Mouse (Mus musculus) stomach, embryonic 16.5 days (tissue): ENCODE results near the gene Mob4. TPM values are rescaled to one million over a fixed set of nuclear protein-coding genes. Genes with fewer than 3 reads are reported as not detected.

Experiments used
- ATAC-seq: fragments of 200-750 bp; cut with Nextera tagmentation; 2 replicates; pipeline ENCODE4 v1.8.0; 2017; ENCODE audit warnings: moderate number of reproducible peaks, moderate TSS enrichment; ENCODE audit not compliant: insufficient read depth, low FRiP score
- H3K27ac ChIP-seq: fragments of 300-500 bp; sonication (generic); 2 replicates; pipeline ENCODE4 v1.5.1; 2014; ENCODE audit warnings: low read length
- H3K27me3 ChIP-seq: fragments of 300-500 bp; sonication (generic); 2 replicates; pipeline ENCODE4 v1.6.1; 2014; ENCODE audit warnings: low read length, control low read depth, mixed read lengths; ENCODE audit not compliant: control insufficient read depth, insufficient read depth
- H3K36me3 ChIP-seq: fragments of 300-500 bp; sonication (generic); 2 replicates; pipeline ENCODE4 v1.6.1; 2014; ENCODE audit warnings: low read length; ENCODE audit not compliant: control insufficient read depth, insufficient read depth
- H3K4me1 ChIP-seq: fragments of 300-500 bp; sonication (generic); 2 replicates; pipeline ENCODE4 v1.6.1; 2014; ENCODE audit warnings: low read length, control low read depth, mixed read lengths; ENCODE audit not compliant: control insufficient read depth, insufficient read depth
- H3K4me2 ChIP-seq: fragments of 300-500 bp; sonication (generic); 2 replicates; pipeline ENCODE4 v1.6.1; 2014; ENCODE audit warnings: low read depth, low read length, mixed read lengths
- H3K4me3 ChIP-seq: fragments of 300-500 bp; sonication (generic); replicated peaks from 2 replicates; pipeline ENCODE4 v1.5.1; 2014; ENCODE audit warnings: mild to moderate bottlenecking, low read length
- H3K9ac ChIP-seq: fragments of 300-500 bp; sonication (generic); 2 replicates; pipeline ENCODE4 v1.6.1; 2014; ENCODE audit warnings: low read length
- H3K9me3 ChIP-seq: fragments of 300-500 bp; sonication (generic); replicated peaks from 2 replicates; pipeline ENCODE4 v1.6.1; 2016; ENCODE audit warnings: low read length, control low read depth; ENCODE audit not compliant: control insufficient read depth
- WGBS: fragments of 180-500 bp; shearing (Covaris S2); extraction: QIAGEN DNeasy Blood & Tissue Kit; methylation state at CpG from one replicate; pipeline ENCODE4 v1.1.7; 2014; 5-methylcytosine and 5-hydroxymethylcytosine counted together
- polyA plus RNA-seq: library from polyadenylated mRNA; unstranded; fragments of >200 nt; fragmentation: Nextera tagmentation; extraction: Ambion mirVana; gene quantifications from 2 replicates; pipeline ENCODE4 v1.2.1, GENCODE M21; 2015

Gene Mob4
- polyA plus RNA-seq, 1 experiment from 2014 or later: 153 TPM

DNA sequence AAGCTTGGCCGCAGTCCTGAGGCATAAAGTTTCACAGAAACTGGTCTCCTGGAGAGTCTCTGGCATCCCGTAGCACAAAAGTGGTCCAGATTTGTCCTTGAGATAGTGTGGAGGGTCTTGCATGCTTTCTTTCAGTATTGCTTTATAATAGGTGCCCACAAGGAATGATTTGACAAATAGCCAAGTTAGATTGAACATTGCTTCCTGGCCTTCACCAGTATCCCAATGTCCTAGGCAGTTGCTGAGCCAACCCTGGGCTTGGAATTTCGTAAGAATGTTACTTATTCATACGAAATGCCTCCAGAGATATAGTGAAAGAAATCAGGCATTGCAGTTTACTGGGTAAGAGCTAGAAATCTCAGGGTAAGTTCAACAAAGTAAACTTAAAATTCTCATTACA is 37.6 kb downstream of the Mob4 start:
- H3K9me3 ChIP-seq: peaks cover 14% of the 10 kb centered on the region; the same call in 1 of the 2 replicates
- H3K36me3 ChIP-seq: no peaks in the 10 kb centered on the region
- no peak overlapping the region for H3K9ac ChIP-seq
- H3K27ac ChIP-seq: no peak overlapping the region
- ATAC-seq: no peak
- no peak overlapping the region for H3K4me3 ChIP-seq
- H3K27me3 ChIP-seq: no peaks in the 10 kb centered on the region
- WGBS: 94% methylated on average over 4 of the region's 4 CpGs
- no peak overlapping the region for H3K4me2 ChIP-seq
- H3K4me1 ChIP-seq: no peaks in the 10 kb centered on the region

DNA sequence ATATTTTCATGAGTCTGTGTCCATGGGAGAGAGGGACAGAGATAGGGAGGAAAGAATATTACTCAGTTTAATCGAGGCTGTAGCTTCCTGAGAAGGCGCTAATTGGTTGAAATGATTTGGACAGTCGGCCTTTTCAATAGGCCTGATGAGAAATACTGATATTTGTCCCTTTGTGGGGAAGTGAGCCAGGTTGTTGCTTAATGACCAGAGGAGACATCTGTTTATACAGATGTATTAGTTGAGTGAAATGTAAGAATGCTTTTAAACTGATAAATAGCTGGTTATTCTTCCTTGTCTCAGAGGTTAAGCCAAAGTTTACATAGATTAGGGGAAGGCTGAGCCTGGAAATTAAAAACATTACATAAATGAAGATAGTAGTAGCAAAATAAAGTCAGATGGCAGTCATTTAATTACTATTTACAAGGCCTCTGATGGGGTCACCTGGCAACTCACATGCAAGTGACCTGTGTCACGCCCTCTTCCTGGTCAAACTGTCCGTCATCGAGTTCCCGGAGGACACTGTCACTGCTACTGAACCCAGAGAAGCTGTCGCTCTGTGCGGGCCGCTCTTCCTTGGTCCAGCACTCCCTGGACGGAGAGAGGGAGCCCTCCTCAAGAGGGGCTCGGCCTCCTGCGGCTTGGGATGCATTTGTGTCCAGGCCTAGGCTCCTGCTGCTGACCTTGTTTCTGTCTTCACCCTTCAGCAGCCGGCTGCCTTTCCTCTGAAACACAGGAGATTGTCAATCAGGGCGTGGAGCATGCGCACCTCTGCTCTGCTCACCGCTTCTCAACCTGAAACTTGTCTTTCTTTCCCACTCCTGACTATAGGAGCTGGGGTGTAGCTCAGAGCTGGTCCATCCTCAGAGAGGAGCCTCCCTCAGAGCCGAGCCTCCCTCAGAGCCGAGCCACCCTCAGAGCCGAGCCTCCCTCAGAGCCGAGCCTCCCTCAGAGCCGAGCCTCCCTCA is 40.6 kb downstream of the Mob4 start:
- 0 out of 2 replicates have a peak overlapping the region, but pooled peaks have one; percentile 21 for H3K4me2 ChIP-seq
- ATAC-seq: no peak
- WGBS: 58% methylated on average over 22 of the region's 22 CpGs
- H3K4me3 ChIP-seq: 0 out of 2 replicates have a peak overlapping the region, but pooled peaks have one; percentile 10
- H3K9me3 ChIP-seq: peaks cover 14% of the 10 kb centered on the region; the same call in 1 of the 2 replicates
- H3K27ac ChIP-seq: peak overlapping the region; percentile 33; the same call in 1 of the 2 replicates
- no peaks in the 10 kb centered on the region for H3K27me3 ChIP-seq
- H3K36me3 ChIP-seq: no peaks in the 10 kb centered on the region
- peak overlapping the region; percentile 56 for H3K9ac ChIP-seq
- H3K4me1 ChIP-seq: no peaks in the 10 kb centered on the region

DNA sequence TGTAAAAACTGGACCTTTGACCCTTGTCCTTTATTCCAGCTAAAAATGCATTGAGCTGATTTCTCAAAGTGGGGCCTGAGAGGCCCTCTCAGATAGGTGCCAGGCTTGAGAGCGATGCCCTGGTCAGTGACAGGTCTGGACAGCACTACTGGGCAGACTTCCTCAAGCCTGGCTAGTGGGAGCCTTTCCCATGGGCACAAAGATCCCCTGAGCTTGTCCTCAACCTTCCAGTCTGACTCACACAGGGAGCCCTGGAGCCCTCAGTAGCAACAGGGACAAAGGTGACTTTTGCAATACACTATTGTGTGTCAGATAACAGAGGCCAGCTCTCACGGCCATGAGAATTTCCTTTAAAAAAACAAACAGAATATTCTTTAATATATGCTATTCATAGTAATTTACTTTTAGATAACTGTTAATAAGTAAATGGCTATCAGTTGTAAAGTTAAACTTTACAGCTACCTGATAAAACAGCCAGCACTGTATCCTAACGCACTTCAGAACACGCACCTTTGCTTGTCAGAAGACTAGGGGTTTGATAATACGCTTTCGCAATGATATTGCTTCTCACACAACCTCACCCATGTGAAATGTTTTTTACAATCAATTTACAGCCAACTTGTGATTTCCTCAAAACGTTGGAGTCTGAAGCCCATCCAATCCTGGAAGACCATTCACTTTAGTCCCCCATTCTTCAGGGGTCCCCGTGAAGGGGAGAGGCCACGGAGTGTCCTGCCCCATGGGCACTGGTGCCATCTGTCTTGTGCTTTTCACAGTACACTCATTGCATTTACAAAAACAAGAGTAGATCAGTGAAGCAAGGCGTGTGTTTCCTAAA is 42.9 kb downstream of the Mob4 start:
- H3K27ac ChIP-seq: peak overlapping the region; percentile 67
- H3K4me1 ChIP-seq: no peaks in the 10 kb centered on the region
- peaks cover 13% of the 10 kb centered on the region; the same call in 1 of the 2 replicates for H3K9me3 ChIP-seq
- WGBS: 56% methylated on average over 10 of the region's 10 CpGs
- H3K36me3 ChIP-seq: no peaks in the 10 kb centered on the region
- no peak overlapping the region for H3K4me2 ChIP-seq
- no peaks in the 10 kb centered on the region for H3K27me3 ChIP-seq
- H3K4me3 ChIP-seq: no peak overlapping the region
- ATAC-seq: peak; percentile 92
- H3K9ac ChIP-seq: no peak overlapping the region

DNA sequence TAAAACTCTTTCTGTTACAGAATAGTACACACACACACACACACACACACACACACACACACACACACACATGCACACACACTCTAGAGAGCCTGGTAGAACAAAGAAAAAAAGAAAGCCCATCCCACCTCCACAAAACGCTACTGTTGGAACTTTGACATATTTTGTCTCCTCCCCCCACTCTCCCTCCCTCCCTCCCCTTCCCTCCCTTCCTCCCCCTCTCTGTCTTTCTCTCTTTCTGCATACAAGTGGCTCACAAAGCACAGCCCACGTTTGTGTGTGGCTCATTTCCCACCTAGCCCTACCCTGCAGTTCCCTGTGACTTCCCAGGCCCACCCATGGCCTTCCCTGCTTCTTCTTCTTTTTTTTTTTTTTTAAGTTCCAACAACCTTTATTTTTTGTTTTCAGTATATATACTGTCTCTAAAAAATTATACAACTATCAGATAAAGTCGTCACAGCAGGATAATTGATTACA is 43.6 kb downstream of the Mob4 start:
- H3K4me1 ChIP-seq: no peaks in the 10 kb centered on the region
- peaks cover 8% of the 10 kb centered on the region; the same call in 1 of the 2 replicates for H3K9me3 ChIP-seq
- WGBS: 14% methylated on average over 3 of the region's 3 CpGs
- no peak overlapping the region for H3K4me3 ChIP-seq
- H3K27me3 ChIP-seq: no peaks in the 10 kb centered on the region
- peak overlapping the region; percentile 67 for H3K27ac ChIP-seq
- no peak overlapping the region for H3K9ac ChIP-seq
- ATAC-seq: peak; percentile 27; the same call in 1 of the 2 replicates
- H3K4me2 ChIP-seq: no peak overlapping the region
- no peaks in the 10 kb centered on the region for H3K36me3 ChIP-seq

- H3K4me2 ChIP-seq: no peak overlapping the region
- ATAC-seq: no peak
- H3K4me1 ChIP-seq: no peaks in the 10 kb centered on the region
- no peaks in the 10 kb centered on the region for H3K27me3 ChIP-seq
- no peak overlapping the region for H3K4me3 ChIP-seq
- 74% methylated on average over 5 of the region's 5 CpGs for WGBS
- peaks cover 10% of the 10 kb centered on the region; the same call in 1 of the 2 replicates for H3K36me3 ChIP-seq
- peaks cover 4% of the 10 kb centered on the region; the same call in 1 of the 2 replicates for H3K9me3 ChIP-seq
- no peak overlapping the region for H3K9ac ChIP-seq
- no peak overlapping the region for H3K27ac ChIP-seq
Measured at GRCm38 (mm10) chr1:55179917-55180566, 49.0 kb downstream of the Mob4 start.

DNA sequence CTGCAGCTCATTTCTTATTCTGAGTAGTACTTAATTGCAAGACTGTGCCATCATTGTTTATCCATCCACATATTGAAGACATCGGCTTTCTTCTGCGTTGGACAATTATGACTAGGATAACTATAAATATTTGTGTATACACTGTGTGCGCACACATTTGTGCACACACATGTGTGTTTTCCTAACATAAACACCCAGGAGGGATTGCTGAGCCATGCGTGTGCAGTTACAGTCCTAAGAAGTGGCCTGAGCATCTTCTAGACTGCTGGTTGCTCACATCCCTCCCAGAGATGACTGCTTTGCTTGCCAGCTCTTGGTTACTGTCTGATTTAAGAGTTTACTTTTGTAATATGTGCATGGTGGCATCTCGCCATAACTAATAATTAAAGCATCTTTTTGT is 51.4 kb downstream of the Mob4 start:
- ATAC-seq: peak; percentile 58; the same call in 1 of the 2 replicates
- peaks cover 10% of the 10 kb centered on the region; the same call in 1 of the 2 replicates for H3K36me3 ChIP-seq
- no peak overlapping the region for H3K27ac ChIP-seq
- H3K27me3 ChIP-seq: no peaks in the 10 kb centered on the region
- peaks cover 4% of the 10 kb centered on the region; the same call in 1 of the 2 replicates for H3K9me3 ChIP-seq
- H3K9ac ChIP-seq: no peak overlapping the region
- 58% methylated on average over 5 of the region's 5 CpGs for WGBS
- no peak overlapping the region for H3K4me2 ChIP-seq
- no peak overlapping the region for H3K4me3 ChIP-seq
- H3K4me1 ChIP-seq: no peaks in the 10 kb centered on the region

GRCm38 (mm10) chr1:55185718-55186117 is 54.7 kb downstream of the Mob4 start:
- Histone ChIP-seq H3K4me2 (no peak overlapping the region), H3K27ac (no peak overlapping the region), H3K36me3 (0 out of 2 replicates have a peak, but pooled peaks cover 5% of the 10 kb centered on the region), H3K27me3 (no peaks in the 10 kb centered on the region), H3K9ac (no peak overlapping the region), H3K4me1 (no peaks in the 10 kb centered on the region), H3K4me3 (no peak overlapping the region), H3K9me3 (no peaks in the 10 kb centered on the region)
- 86% methylated on average over 6 of the region's 6 CpGs for WGBS
- ATAC-seq: no peak

DNA sequence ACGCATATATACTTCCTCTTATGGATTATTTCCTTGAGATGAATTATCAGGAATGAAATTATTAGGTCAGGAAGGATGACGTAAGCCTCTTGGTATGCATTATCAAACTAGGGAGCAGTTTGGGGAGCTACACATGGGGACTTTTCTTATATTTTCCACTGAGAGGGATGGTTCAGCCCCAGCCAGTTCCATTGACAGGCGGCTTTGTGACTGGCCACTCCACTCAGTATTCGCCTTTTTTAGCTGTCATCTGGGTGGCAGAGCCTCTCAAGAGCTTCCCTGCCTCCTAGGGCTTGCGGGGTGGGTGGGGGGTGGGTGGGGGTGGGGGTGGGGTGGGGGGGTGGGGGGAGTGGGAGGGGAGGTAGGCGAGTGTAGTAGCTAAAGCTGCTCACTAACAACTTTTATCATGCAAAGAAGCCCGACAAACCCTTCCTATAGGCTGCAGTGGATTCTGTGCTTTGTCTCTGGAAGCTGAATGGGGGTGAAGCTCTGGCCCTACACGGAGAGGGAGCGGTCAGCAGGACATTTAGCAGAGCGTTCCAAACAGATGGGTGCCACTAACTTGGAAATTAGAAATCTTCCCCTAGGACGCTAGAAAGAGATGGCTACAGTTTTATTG is 55.7 kb downstream of the Mob4 start:
- Histone ChIP-seq H3K4me3 (no peak overlapping the region), H3K9ac (no peak overlapping the region), H3K36me3 (no peaks in the 10 kb centered on the region), H3K27me3 (no peaks in the 10 kb centered on the region), H3K27ac (no peak overlapping the region), H3K9me3 (no peaks in the 10 kb centered on the region), H3K4me2 (no peak overlapping the region), H3K4me1 (no peaks in the 10 kb centered on the region)
- no peak for ATAC-seq
- WGBS: 35% methylated on average over 11 of the region's 11 CpGs
